Mouse (Mus musculus): ENCODE data around the gene Cbarp. TPM values are rescaled to one million over a fixed set of nuclear protein-coding genes. Genes with fewer than 3 reads are reported as not detected.

Gene Cbarp
- polyA plus RNA-seq, 1 experiment from 2014 or later: 53.9 TPM

DNA sequence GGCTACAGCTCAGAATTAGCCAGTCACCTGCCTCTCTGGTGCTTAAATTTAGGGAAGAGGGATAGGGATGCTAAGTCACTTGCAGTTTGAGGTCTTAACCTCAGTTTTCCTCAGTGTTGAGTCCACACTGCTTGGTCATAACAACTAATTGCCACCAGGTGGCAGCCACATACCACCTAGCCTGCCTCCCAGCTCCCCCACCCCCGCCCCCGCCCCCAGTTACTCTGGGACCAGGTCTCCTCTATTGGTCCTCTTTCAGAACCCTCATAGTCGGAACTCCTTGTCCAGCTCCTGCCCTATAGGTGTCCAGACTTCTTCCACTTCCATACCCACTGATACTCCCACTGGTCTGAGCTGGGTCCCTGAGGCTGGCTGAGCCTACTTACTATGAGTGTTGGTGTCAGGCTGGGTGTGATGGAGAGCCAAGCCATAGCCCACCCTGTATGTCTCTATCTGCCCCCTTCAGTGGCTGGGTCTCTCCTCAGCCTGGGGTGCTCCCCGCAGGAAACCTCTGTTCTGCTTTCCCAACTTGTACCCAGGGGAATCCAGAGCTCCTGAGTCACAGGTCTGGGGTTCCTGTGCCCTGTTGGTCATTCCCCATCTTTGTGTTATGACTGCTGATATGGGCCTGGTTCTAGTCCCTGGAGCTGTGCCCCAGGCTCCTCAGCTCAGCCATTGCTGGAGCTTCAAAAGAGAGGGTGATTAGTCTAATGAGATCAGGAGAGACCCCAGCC, 35.1 kb upstream of the Cbarp start:
- H3K4me2 ChIP-seq: no peak overlapping the region
- ATAC-seq (ENCODE audit: low read depth): no peak
- no peaks in the 10 kb centered on the region for H3K27me3 ChIP-seq
- no peaks in the 10 kb centered on the region for H3K9me3 ChIP-seq
- no peak overlapping the region for H3K27ac ChIP-seq (replicated peaks)
- 20% methylated on average over 4 of the region's 4 CpGs for WGBS
- H3K9ac ChIP-seq: 0 out of 2 replicates have a peak overlapping the region, but pooled peaks have one; percentile 6
- H3K36me3 ChIP-seq: peaks cover 18% of the 10 kb centered on the region
- H3K4me3 ChIP-seq: no peak overlapping the region
- peaks cover 42% of the 10 kb centered on the region for H3K4me1 ChIP-seq (replicated peaks)

DNA sequence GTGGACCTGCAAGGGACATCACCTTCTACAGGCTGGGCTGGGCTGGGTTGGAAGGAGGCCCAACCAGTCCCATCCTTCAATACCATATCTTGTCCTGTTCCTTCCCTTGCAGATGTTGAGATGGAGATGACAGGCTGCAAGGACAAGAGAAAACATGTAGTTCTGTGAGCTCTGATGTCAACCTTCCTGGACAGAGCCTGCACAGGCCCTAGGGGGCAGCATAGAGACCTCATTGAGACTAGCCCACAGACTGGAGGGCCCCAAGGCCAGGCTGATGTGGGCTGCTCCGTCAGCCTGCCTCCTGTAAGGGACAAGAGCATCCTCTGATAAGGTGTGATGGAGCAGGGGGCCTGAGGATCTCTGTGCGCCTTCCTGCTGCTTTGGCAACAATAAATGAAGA, 34.1 kb upstream of the Cbarp start:
- Histone ChIP-seq H3K9me3 (no peaks in the 10 kb centered on the region), H3K27me3 (no peaks in the 10 kb centered on the region), H3K4me3 (no peak overlapping the region), H3K4me2 (no peak overlapping the region), H3K36me3 (peaks cover 28% of the 10 kb centered on the region), H3K9ac (0 out of 2 replicates have a peak overlapping the region, but pooled peaks have one; percentile 22), H3K4me1 (replicated peaks) (peaks cover 43% of the 10 kb centered on the region), H3K27ac (replicated peaks) (no peak overlapping the region)
- 75% methylated on average over 2 of the region's 2 CpGs for WGBS
- no peak for ATAC-seq (ENCODE audit: low read depth)

DNA sequence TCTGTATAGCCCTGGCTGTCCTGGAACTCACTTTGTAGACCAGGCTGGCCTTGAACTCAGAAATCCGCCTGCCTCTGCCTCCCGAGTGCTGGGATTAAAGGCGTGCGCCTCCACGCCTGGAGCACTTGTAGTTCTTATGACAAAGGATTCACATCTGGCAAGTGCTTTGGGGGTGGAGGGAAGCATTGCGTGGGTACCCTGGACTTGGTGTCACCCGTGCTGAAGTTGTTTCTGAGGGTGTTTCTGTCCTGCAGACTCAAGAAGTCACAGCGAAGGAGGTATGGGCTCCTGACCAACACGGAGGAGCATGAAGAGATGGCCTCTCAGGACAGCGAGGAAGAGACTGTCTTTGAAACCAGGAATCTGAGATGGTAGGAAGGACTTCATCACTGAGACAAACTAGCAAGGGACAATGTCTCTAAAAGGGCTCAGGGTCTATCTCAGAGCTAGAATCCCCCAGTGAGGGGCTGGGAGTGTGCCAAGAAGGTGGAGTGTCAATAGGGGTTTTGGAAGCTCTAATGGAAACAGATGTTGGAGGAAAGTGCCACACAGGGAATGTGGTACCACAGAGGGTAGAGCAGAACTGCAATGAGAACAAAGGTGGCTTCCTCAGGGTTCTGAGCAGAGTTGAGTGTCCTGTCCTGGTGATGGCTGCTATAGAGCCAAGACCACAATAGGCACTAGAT, 33.5 kb upstream of the Cbarp start:
- H3K9me3 ChIP-seq: no peaks in the 10 kb centered on the region
- no peak overlapping the region for H3K9ac ChIP-seq
- 88% methylated on average over 10 of the region's 10 CpGs for WGBS
- H3K27ac ChIP-seq (replicated peaks): no peak overlapping the region
- H3K4me3 ChIP-seq: no peak overlapping the region
- H3K4me1 ChIP-seq (replicated peaks): peaks cover 49% of the 10 kb centered on the region
- ATAC-seq (ENCODE audit: low read depth): no peak
- peaks cover 30% of the 10 kb centered on the region for H3K36me3 ChIP-seq
- peak overlapping the region; percentile 66; the same call in 1 of the 2 replicates for H3K4me2 ChIP-seq
- H3K27me3 ChIP-seq: no peaks in the 10 kb centered on the region

DNA sequence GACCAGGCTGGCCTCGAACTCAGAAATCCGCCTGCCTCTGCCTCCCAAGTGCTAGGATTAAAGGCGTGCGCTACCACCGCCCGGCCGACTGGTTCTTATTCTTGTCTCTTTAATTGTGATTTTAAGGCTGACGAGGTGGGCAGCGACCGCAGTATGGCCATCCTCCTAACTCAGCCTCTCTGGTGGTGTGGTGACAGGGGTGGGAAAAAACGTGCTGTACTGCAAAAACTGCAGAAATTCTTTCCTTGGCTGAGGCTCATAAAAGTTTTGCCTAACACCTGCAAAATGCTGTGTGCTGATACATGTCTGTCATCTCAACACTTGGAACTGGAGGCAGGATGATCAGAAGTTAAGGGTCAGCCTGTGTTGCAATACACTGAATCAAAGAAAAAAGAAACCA, 32.7 kb upstream of the Cbarp start:
- H3K4me1 ChIP-seq (replicated peaks): peaks cover 56% of the 10 kb centered on the region
- H3K27me3 ChIP-seq: no peaks in the 10 kb centered on the region
- peak overlapping the region; percentile 74 for H3K9ac ChIP-seq
- peaks cover 30% of the 10 kb centered on the region for H3K36me3 ChIP-seq
- H3K4me3 ChIP-seq: peak overlapping the region; percentile 52
- 5% methylated on average over 11 of the region's 11 CpGs for WGBS
- no peaks in the 10 kb centered on the region for H3K9me3 ChIP-seq
- H3K27ac ChIP-seq (replicated peaks): peak overlapping the region; percentile 92
- ATAC-seq (ENCODE audit: low read depth): no peak
- H3K4me2 ChIP-seq: peak overlapping the region; percentile 66

DNA sequence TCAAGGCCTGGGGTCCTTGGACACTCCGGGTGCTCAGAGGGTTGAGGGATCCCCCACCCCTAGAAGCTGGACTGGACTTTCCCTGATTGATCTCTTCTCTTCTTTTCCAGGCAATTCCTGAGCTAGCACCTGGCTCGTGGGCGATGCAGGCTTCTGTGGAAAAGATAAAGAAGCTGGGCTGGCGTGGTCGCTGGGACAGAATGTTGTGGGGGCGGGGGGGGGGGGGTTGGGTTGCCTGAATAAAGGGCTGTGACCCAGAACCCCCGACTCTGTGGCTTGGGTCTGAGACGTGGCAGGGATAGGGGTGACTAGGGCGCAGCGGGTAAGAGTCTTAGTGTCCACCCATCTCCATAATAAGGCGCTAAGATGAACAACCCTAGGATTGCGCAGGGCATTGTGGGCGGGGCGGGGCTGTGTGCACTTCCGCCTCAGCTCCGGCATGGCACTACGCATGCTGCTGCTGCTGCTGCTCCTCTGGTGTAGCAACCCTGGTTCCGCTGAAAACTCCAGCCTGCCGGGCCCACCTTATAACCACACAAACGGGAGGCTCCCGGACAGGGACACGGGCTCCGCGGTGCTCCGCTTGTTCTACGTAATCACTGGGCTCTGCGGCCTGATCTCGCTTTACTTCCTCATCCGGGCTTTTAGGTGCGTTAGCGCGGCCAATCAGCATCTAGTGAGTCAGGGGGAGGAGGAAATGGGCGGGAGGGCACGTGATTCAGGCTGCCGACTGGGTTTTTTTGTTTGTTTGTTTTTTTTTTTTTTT, 32.1 kb upstream of the Cbarp start, which contains the start of gene 1600002K03Rik:
1600002K03Rik (plus strand) TSS at position 418 of the 766 bp plus-strand sequence.
- H3K4me3 ChIP-seq: peak within 1 kb of the TSS; percentile 52
- no peaks in the 10 kb centered on the region for H3K9me3 ChIP-seq
- H3K4me1 ChIP-seq (replicated peaks): peaks cover 57% of the 10 kb centered on the region
- ATAC-seq (ENCODE audit: low read depth): peak; percentile 72
- H3K27ac ChIP-seq (replicated peaks): peak within 1 kb of the TSS; percentile 92
- peaks cover 30% of the 10 kb centered on the region for H3K36me3 ChIP-seq
- WGBS: 9% methylated on average over 35 of the region's 35 CpGs
- peak within 1 kb of the TSS; percentile 66 for H3K4me2 ChIP-seq
- H3K9ac ChIP-seq: peak within 1 kb of the TSS; percentile 74
- no peaks in the 10 kb centered on the region for H3K27me3 ChIP-seq

DNA sequence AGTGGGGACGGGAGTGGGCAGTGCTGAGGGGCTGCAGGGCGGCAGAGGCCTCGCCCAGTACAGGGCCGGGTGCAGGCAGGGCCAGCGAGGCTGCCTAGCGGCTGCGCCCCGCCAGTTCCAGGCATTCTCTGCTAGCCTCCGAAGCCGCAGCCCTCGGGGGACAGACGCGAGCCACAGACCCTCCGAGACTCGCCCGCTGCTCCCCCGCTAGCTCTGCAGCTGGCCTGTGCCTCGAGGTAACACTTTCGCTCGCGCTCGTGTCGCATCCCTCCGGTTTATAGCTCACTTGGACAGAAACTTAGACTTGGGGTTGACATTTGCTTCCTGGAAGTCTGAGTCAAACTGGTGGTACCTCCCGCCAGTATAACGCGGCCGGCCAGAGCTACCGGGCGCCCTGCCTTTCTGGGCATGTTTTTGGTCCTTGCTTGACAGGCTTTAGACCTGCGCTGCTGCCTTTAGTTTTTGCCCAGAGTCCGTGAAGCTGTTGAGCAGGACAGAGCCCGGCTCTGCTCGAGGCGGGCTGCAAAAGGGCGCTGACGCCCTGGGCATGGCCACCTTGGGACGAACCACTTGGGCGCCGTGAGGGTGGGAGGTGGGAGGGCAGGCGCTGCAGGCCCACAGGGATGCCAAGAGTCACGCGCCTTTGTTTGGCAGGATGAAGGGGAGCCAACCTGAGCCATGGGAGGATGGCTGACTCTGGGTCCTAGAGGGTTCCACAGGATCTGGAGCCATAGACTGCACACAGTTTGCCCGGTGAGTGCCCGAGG, 31.3 kb upstream of the Cbarp start:
- Histone ChIP-seq H3K27ac (replicated peaks) (peak overlapping the region; percentile 92), H3K9ac (peak overlapping the region; percentile 74), H3K4me1 (replicated peaks) (peaks cover 60% of the 10 kb centered on the region), H3K4me2 (peak overlapping the region; percentile 66), H3K4me3 (peak overlapping the region; percentile 52), H3K27me3 (no peaks in the 10 kb centered on the region), H3K9me3 (no peaks in the 10 kb centered on the region), H3K36me3 (peaks cover 30% of the 10 kb centered on the region)
- no peak for ATAC-seq (ENCODE audit: low read depth)
- whole genome bisulfite sequencing: 77% methylated on average over 45 of the region's 45 CpGs

DNA sequence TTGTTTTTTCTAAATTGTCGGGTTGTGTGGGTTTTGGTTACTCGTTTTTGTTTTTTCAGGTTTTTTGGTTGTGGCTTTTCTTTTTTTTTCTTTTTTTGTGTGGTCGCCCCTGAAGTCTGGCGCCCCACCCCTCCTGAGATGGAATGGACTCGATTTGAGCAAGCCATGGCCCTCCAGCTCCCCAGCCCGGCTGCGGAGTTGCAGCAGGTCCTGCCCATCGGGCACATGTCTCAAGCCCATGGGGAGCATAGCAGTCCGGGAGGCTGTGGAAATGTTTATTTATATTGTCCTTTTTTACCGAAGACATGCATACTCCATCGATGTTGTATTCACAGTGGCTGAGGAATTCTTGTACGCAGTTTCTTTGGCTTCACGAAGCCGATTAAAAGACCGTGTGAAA, 30.6 kb upstream of the Cbarp start:
- no peak for ATAC-seq (ENCODE audit: low read depth)
- H3K4me2 ChIP-seq: 0 out of 2 replicates have a peak overlapping the region, but pooled peaks have one; percentile 66
- H3K9ac ChIP-seq: peak overlapping the region; percentile 74; the same call in 1 of the 2 replicates
- H3K9me3 ChIP-seq: no peaks in the 10 kb centered on the region
- WGBS: 94% methylated on average over 15 of the region's 15 CpGs
- peaks cover 66% of the 10 kb centered on the region for H3K4me1 ChIP-seq (replicated peaks)
- H3K36me3 ChIP-seq: peaks cover 30% of the 10 kb centered on the region
- H3K27me3 ChIP-seq: no peaks in the 10 kb centered on the region
- peak overlapping the region; percentile 92 for H3K27ac ChIP-seq (replicated peaks)
- no peak overlapping the region for H3K4me3 ChIP-seq

DNA sequence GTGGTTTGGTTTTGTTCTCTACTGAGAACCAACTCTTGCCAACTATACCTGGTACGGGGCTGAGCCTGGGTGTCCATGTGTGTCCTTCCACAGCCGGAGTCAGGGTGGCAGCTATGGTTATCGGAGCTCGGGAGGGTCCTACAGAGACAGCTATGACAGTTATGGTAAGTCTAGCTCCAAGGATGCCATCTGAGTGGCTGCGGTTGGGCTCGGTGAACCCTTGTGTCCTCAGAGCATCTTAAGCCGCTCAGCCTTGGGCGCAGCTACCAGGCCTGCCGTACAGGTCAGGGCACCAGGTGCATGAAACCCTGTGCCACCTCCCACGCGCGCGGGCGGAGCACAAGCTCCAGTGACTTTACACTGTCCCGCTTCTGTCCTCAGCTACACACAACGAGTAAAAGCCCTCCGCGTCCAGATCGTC, 30.0 kb upstream of the Cbarp start:
- Histone ChIP-seq H3K9me3 (no peaks in the 10 kb centered on the region), H3K4me1 (replicated peaks) (peaks cover 67% of the 10 kb centered on the region), H3K36me3 (peaks cover 30% of the 10 kb centered on the region), H3K4me3 (no peak overlapping the region), H3K9ac (0 out of 2 replicates have a peak overlapping the region, but pooled peaks have one; percentile 0), H3K27ac (replicated peaks) (peak overlapping the region; percentile 92; the same call in 1 of the 2 replicates), H3K4me2 (no peak overlapping the region), H3K27me3 (no peaks in the 10 kb centered on the region)
- 96% methylated on average over 19 of the region's 19 CpGs for WGBS
- ATAC-seq (ENCODE audit: low read depth): no peak

DNA sequence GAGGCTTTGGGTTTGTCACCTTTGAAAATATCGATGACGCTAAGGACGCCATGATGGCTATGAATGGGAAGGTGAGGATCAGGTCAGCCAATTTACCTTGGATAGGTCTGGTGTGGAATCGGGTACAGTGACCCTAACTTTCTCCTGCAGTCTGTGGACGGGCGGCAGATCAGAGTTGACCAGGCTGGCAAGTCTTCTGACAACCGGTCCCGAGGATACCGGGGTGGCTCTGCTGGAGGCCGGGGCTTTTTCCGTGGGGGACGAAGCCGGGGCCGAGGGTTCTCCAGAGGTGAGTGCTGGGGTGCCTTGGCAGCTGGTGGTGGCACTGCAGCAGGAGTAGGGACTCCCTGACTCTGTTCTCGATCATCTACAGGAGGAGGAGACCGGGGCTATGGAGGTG, 29.4 kb upstream of the Cbarp start:
- Histone ChIP-seq H3K27ac (replicated peaks) (0 out of 2 replicates have a peak overlapping the region, but pooled peaks have one; percentile 4), H3K9ac (peak overlapping the region; percentile 100), H3K27me3 (no peaks in the 10 kb centered on the region), H3K36me3 (peaks cover 30% of the 10 kb centered on the region), H3K4me2 (no peak overlapping the region), H3K4me3 (no peak overlapping the region), H3K9me3 (no peaks in the 10 kb centered on the region), H3K4me1 (replicated peaks) (peaks cover 72% of the 10 kb centered on the region)
- 95% methylated on average over 16 of the region's 16 CpGs for WGBS
- no peak for ATAC-seq (ENCODE audit: low read depth)

DNA sequence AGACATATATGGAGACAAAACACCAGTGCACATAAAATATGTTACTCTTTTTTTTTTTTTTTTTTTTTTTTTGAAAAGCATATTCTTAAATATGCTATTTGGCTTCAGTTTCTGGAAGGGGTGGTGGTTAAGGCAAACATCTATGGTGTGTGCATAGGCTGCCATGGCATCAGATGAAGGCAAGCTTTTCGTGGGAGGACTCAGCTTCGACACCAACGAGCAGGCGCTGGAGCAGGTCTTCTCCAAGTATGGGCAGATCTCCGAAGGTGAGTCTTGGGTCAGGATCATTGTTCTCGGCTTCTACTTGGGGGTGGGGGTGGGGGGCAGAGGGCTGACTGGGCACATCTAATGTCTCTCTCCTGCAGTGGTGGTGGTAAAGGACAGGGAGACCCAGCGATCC, 29.0 kb upstream of the Cbarp start:
- ATAC-seq (ENCODE audit: low read depth): no peak
- 97% methylated on average over 7 of the region's 7 CpGs for WGBS
- Histone ChIP-seq H3K9ac (peak overlapping the region; percentile 100), H3K36me3 (peaks cover 27% of the 10 kb centered on the region), H3K4me2 (peak overlapping the region; percentile 70), H3K9me3 (no peaks in the 10 kb centered on the region), H3K4me1 (replicated peaks) (peaks cover 76% of the 10 kb centered on the region), H3K27ac (replicated peaks) (0 out of 2 replicates have a peak overlapping the region, but pooled peaks have one; percentile 4), H3K4me3 (peak overlapping the region; percentile 90; the same call in 1 of the 2 replicates), H3K27me3 (no peaks in the 10 kb centered on the region)

DNA sequence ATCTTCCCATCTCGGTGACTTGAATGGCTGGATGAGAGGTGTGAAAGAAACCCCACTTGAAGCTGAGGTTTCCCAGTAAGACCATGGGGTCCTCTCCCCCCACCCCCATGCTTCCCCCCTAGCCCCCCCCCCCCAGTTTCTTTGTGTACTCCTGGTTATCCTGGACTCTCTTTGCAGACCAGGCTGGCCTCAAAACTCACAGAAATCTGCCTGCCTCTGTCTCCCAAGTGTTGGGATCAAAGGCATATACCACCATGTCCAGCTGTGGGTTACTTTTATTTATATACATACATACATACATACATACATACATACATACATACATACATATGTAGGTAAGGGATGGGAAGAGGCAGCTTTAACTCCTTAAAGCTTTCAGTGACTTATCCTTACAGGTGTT, 28.4 kb upstream of the Cbarp start:
- Histone ChIP-seq H3K9me3 (no peaks in the 10 kb centered on the region), H3K4me1 (replicated peaks) (peaks cover 82% of the 10 kb centered on the region), H3K27ac (replicated peaks) (peak overlapping the region; percentile 99; the same call in 1 of the 2 replicates), H3K4me2 (peak overlapping the region; percentile 70), H3K27me3 (no peaks in the 10 kb centered on the region), H3K4me3 (peak overlapping the region; percentile 90), H3K9ac (peak overlapping the region; percentile 100), H3K36me3 (peaks cover 27% of the 10 kb centered on the region)
- ATAC-seq (ENCODE audit: low read depth): no peak
- WGBS: 64% methylated on average over 1 of the region's 1 CpGs
